Mouse (Mus musculus): Measurements from ENCODE around the gene Adgrv1. TPM values are rescaled to one million over a fixed set of nuclear protein-coding genes. Genes with fewer than 3 reads are reported as not detected.

Gene Adgrv1
- total RNA-seq, 4 experiments from 2014 or later, result 0.19 TPM; not detected in 3

- DNase-seq (ENCODE audit: low spot score in 2 of 2), result no peak
Measured at GRCm38 (mm10) chr13:81241181-81241580, 391.8 kb downstream of the Adgrv1 start.

GRCm38 (mm10) chr13:81239836-81240235 is 393.1 kb downstream of the Adgrv1 start:
- DNase-seq (ENCODE audit: low spot score in 2 of 2), result no peak

- no peak for DNase-seq (ENCODE audit: low spot score in 2 of 2)
Measured at GRCm38 (mm10) chr13:81239427-81239826, 393.5 kb downstream of the Adgrv1 start.

GRCm38 (mm10) chr13:81238855-81239254 is 394.1 kb downstream of the Adgrv1 start:
- DNase-seq (ENCODE audit: low spot score in 2 of 2), result no peak

GRCm38 (mm10) chr13:81237947-81238346 is 395.0 kb downstream of the Adgrv1 start:
- DNase-seq (ENCODE audit: low spot score in 2 of 2), result no peak

GRCm38 (mm10) chr13:81236758-81237395 is 396.1 kb downstream of the Adgrv1 start:
- no peak for DNase-seq (ENCODE audit: low spot score in 2 of 2)

- DNase-seq (ENCODE audit: low spot score in 2 of 2), result no peak
Measured at GRCm38 (mm10) chr13:81234031-81234430, 398.9 kb downstream of the Adgrv1 start.

- peak in 1 of 2 experiments; percentile 5 for DNase-seq (ENCODE audit: low spot score in 2 of 2)
Measured at GRCm38 (mm10) chr13:81232839-81233238, 400.1 kb downstream of the Adgrv1 start.

GRCm38 (mm10) chr13:81230161-81230560 is 402.8 kb downstream of the Adgrv1 start:
- DNase-seq (ENCODE audit: low spot score in 2 of 2), result no peak

- DNase-seq (ENCODE audit: low spot score in 2 of 2), result no peak
Measured at GRCm38 (mm10) chr13:81223768-81224167, 409.2 kb downstream of the Adgrv1 start.

GRCm38 (mm10) chr13:81222377-81222776 is 410.6 kb downstream of the Adgrv1 start:
- no peak for DNase-seq (ENCODE audit: low spot score in 2 of 2)

GRCm38 (mm10) chr13:81211436-81211835 is 421.5 kb downstream of the Adgrv1 start:
- DNase-seq (ENCODE audit: low spot score in 2 of 2), result no peak

- no peak for DNase-seq (ENCODE audit: low spot score in 2 of 2)
Measured at GRCm38 (mm10) chr13:81210516-81210915, 422.4 kb downstream of the Adgrv1 start.

GRCm38 (mm10) chr13:81209815-81210214 is 423.1 kb downstream of the Adgrv1 start:
- DNase-seq (ENCODE audit: low spot score in 2 of 2), result no peak

- no peak for DNase-seq (ENCODE audit: low spot score in 2 of 2)
Measured at GRCm38 (mm10) chr13:81208106-81208613, 424.8 kb downstream of the Adgrv1 start.

- peak; percentile 3 to 4 for DNase-seq (ENCODE audit: low spot score in 2 of 2)
Measured at GRCm38 (mm10) chr13:81181966-81182908, 450.7 kb downstream of the Adgrv1 start.

- DNase-seq (ENCODE audit: low spot score in 2 of 2), result no peak
Measured at GRCm38 (mm10) chr13:81181459-81181858, 451.5 kb downstream of the Adgrv1 start.

- DNase-seq (ENCODE audit: low spot score in 2 of 2), result no peak
Measured at GRCm38 (mm10) chr13:81176820-81177219, 456.1 kb downstream of the Adgrv1 start.

GRCm38 (mm10) chr13:81176071-81176470 is 456.9 kb downstream of the Adgrv1 start:
- no peak for DNase-seq (ENCODE audit: low spot score in 2 of 2)

- no peak for DNase-seq (ENCODE audit: low spot score in 2 of 2)
Measured at GRCm38 (mm10) chr13:81171115-81171514, 461.8 kb downstream of the Adgrv1 start.

- no peak for DNase-seq (ENCODE audit: low spot score in 2 of 2)
Measured at GRCm38 (mm10) chr13:81167450-81167849, 465.5 kb downstream of the Adgrv1 start.

- no peak for DNase-seq (ENCODE audit: low spot score in 2 of 2)
Measured at GRCm38 (mm10) chr13:81159808-81160207, 473.1 kb downstream of the Adgrv1 start.
